Mouse (Mus musculus): ENCODE data around the gene Vwa3a.

The Vwa3a gene

DNA sequence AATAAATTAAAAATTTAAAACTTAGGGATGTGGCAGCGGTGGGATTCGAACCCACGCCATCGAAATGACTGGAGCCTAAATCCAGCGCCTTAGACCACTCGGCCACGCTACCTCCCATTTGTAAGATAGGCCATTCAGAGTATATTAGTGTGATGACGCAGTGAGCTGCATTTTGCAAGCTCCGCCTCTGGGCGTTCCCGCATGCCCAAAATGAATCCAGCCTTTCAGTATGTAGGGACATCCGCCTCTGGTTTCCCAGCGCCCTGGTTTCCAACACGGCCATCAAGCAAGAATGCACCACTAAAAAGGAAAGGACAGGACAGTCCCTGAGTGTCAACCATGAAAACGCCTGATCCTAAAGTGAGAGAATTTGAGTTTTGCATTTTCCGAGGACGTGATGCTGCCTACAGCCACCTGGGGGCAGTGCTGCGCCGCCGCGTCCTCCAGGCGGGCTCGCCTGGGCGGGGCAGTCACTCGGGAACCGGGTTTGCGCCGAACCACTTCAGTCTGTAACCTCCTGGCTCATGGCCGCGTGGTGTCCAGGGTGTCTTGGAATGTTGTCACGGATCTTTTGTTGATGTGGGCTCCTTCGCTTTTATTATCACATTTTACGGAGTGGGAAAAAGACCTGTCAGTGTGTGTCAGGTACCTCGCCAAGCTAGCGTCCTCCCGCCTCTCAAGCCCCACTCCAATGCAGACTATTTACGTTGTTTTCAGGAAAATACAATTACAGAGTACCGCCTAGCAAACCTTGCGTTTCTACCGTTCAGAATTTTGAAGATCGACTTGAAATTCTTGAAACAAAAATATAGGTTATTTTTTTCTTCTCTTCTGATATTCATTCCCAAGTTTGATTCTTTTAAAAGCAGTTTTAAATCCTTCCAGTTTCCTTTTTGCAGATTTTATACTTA, 96.6 kb downstream of the Vwa3a start:
- DNase-seq (ENCODE audit: low spot score in 2 of 2) = peak; percentile 94 to 99

DNA sequence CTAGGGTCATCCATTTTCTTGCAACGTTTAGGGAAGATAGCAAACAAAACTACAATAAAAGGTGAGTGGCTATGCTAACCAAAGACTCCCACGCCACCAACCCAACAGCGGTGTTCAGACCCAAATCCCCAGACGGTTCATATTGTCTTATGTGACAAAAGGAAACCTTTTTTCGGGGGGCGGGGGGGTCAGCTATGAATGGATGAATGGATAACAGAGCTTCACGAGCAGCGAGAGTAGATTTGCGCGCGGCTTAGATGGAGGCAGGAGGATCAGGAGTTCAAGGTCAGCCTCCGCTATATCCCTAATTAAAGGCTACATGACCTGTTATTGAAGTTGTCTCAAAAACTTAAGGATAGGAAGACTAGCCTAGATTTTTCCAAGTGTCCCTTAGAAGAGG, 97.2 kb downstream of the Vwa3a start:
- peak in 1 of 2 experiments; percentile 63 for DNase-seq (ENCODE audit: low spot score in 2 of 2)

DNA sequence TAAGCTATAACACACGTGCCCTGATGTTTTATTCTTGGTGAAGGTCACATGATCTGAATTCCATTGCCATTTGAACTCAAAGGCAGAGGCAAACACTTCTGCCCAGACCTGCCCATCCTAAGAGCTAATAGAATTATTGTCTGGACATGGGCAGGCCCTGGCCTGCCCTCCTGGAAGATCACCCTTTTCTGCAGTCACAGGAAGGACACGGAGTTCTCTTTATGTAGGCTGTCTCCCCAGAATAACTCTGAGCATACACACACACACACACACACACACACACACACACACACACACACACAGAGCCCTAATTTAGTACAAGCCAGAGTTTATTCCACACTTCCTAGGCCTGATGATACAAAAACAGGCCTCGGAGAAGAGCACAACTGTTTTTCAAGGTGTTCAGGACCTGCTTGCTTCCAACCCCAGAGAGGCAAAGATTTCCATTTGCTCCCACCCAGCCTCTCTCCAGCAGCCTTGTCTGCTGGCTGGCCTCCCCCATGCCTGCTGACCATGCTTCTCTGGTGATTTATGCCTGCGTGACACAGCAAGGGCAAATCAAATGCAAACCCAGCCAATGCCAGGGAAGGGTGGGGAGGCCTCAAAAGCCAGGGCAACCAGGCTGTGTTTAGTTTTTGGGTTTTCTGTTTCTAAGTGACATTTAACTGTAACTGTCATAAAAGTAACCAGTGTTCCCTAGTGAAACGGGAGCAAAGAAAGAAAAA, 99.5 kb downstream of the Vwa3a start:
- no peak for DNase-seq (ENCODE audit: low spot score in 2 of 2)

DNA sequence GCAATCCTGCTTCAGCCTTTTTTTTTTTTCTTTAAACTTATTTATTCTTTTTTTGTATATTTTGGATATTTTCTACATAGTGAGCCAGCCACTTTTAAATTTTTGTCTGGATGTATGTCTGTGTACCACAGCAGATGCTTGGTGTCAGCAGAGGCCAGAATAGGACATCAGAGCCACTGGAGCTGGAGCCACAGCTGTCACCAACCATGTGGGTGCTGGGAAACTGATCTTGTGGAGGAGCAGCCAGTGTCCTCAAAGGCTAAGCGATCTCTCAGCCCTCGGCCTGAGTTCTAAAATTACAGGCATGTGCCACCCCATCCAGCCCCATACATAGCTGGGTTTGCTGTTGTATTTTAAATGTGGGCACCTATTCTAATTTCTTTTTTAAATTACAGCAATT, 100.7 kb downstream of the Vwa3a start:
- DNase-seq (ENCODE audit: low spot score in 2 of 2) = no peak

DNA sequence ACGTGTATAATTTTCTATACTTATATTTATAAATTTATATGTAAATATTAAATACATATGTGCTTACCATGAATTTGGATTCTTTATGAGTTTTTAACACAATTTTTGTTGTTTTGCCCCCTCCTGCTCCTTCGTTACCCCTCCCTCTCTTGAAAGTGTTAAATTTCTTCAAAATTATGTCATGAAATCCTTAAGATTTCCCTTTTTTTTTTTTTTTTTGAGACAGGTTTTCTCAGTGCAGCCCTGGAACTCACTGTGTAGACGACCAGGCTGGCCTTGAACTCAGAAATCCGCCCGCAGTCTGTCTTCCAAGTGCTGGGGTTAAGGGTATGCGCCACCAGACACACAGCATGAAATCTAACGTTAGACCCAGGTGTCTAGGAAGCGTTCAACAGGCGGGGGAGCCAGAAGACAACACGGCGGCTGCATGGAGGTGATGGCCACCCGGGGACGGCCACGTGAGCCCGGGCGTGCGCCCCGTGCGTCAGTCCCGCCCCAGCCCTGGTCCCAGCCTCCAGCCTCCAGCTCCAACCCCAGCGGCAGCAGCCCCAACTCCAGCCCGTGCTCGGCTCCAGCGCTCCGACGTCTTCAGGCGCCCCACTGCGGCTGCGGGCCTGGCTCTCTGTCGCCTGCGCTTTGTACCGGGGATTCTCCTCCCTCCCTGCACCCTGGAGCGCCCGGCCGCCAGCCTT, 103.4 kb downstream of the Vwa3a start, which contains the start of gene Eef2k:
Eef2k (plus strand) TSS at position 487 of the 692 bp plus-strand sequence.
- peak in 1 of 2 experiments; percentile 88 for DNase-seq (ENCODE audit: low spot score in 2 of 2)

DNA sequence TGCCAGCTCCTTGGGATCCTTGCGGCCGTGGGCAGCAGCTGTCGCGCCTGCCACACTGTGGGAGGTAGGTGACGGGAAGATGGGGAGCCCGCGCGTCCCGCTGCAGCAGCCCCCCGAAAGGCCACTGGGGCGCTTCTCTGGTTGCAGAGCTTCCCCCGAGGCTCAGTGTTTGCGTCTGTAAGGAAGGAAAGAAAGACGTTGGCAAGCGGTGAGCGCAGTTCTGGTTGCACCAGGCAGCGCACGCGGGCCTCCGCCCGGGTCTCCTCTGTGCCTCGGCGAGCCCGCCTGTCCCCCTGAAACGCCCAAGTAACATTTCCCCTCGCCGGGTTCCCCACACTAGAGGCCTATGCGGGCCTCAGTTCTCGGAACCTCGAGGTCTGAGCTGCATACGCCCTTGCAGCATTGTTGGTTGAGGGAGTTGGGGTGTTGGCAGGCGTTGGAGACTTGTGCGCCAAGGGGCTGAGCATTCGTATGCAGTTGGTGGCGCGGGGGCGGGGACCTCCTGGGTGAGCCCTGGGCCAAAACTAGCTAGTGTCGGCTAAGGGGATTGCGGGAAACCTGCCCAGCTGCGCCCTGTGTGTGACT, 104.0 kb downstream of the Vwa3a start:
- DNase-seq (ENCODE audit: low spot score in 2 of 2) = peak; percentile 83 to 87

DNA sequence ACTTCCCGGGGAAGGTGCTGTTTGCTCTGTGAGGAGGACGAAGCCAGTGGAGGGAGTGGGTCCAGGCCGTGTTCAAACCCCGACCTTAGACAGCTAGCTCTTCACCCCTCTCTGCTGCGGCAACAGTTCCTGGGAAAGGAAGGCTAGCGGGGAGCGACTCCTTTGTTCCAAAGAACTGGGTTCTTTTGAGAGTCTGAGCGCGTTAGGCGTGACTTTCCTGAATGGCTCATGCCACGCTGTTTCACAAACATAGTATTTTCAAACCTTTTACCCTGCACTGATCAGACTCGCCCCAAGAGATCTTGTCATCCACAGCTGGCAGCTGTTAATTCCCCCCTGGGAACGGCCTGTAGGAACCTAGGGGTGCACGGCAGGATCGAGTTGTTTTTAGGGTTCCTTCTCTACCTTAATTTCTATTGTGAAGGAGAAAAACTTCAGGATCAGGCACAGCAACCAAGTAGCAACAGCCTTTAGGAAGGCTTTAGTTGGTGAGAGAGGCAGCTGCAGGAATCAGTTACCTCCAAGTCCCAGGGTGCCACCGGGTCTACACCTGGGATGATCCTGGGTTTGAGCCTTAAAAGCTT, 104.8 kb downstream of the Vwa3a start:
- DNase-seq (ENCODE audit: low spot score in 2 of 2) = peak in 1 of 2 experiments; percentile 60

DNA sequence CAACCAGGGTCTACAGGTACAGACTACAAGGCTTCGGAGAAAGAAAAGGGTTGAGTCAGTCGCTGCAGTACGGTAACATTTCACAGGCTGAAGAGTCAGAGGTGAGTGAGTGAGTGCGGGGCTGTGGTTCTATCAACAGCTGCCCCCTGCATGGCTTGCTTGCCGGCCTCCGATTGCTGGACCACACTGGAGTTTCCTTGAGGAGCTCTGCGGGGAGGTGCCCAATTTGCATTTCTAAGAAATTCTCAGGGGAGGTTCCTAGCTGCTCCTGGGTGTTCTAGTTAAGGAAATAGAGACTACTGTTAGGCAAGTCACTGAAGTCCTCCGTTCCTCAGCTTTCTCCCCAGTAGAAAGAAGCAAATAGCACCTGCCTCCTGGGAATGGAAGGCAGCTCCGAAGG, 105.6 kb downstream of the Vwa3a start:
- DNase-seq (ENCODE audit: low spot score in 2 of 2) = peak in 1 of 2 experiments; percentile 21

DNA sequence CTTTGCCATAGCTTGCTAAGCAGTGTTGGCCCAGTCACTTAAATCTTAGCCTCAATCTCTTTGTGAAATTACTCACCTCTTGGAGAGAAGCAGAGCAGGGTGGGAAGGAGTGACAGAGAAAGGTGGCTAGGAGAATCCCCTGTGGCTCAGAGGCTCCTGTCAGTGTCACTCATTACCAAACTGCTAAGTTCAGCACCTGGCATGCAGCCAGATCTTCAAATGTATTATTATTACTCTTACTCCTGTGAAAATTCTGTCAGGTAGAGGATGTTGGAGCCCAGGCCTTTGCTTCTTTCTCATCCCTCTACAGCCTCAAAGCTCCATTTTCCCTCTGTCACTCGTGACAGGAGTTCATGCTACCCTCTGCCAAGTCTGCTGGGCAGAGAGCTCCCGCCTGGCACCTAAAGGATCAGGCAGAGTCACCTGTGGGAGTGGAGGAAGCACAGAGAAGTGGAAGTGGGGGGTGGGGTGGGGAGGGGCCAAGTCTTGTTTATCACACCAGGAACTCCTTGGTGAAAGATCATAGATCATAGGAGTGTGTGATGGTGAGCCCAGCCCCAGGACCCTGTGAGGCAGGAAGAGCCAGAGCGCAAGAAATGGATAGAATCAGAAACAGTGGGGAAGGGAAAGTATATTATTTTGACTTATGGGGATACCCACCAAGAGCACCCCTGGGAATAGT, 109.9 kb downstream of the Vwa3a start:
- DNase-seq (ENCODE audit: low spot score in 2 of 2) = peak in 1 of 2 experiments; percentile 8

DNA sequence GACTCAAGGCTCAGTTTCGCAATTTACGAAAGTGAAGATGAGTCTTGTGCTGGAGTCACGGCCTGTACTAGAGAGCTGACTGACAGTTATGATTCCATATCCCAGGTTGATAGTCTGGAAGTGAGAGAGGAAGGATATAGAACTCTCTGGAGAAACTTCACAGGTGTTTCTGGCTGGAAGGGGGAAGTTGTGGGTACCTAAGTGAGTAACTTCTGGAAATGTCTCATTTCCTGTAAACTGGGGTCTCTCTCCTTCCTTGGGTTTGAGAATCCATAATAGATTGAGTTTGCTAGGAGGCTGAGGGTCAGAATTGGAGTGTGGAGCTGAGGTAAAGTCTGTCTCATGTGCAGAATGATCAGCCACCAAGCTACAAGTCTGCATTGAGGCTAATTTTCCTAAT, 111.0 kb downstream of the Vwa3a start:
- DNase-seq (ENCODE audit: low spot score in 2 of 2) = no peak

All from spleen, postnatal 10 days (tissue).